Mouse (Mus musculus) embryo, embryonic 11.5 days (tissue): ENCODE measurements at regions not wholly inside any gene's neighbourhood (a gene's known extent, or its start where the extent isn't known, plus 50 kb on each side); places are given as distances from the start of the nearest gene placed in this dataset.

ENCODE experiments used
- DNase-seq: peaks from one replicate; pipeline ENCODE4 v3.0.0-alpha.2; 2012; ENCODE audit warnings: low read depth, low spot score

GRCm38 (mm10) chr8:128292394-128292793 lies 66.0 kb upstream of the Nrp1 start:
- DNase-seq: no peak

GRCm38 (mm10) chr8:128296728-128297380 lies 61.5 kb upstream of the Nrp1 start:
- DNase-seq: no peak

- DNase-seq: no peak
Observed at GRCm38 (mm10) chr8:128302322-128302721, 56.1 kb upstream of the Nrp1 start.
